Mouse (Mus musculus) kidney, adult 2 months (tissue): ENCODE results near the gene Tas2r103.

ENCODE experiments used
- CTCF ChIP-seq: fragments of 200-500 bp; conservative IDR thresholded peaks from 2 replicates; pipeline ENCODE4 v1.5.1; 2011; ENCODE audit warnings: low read depth, mild to moderate bottlenecking, control low read depth, low read length, moderate library complexity, mixed read lengths; ENCODE audit not compliant: insufficient read depth, insufficient read length
- POLR2A ChIP-seq: fragments of 200-500 bp; IDR thresholded peaks from one replicate; pipeline ENCODE4 v1.6.1; 2011; ENCODE audit warnings: low read depth, low read length, control low read depth

DNA sequence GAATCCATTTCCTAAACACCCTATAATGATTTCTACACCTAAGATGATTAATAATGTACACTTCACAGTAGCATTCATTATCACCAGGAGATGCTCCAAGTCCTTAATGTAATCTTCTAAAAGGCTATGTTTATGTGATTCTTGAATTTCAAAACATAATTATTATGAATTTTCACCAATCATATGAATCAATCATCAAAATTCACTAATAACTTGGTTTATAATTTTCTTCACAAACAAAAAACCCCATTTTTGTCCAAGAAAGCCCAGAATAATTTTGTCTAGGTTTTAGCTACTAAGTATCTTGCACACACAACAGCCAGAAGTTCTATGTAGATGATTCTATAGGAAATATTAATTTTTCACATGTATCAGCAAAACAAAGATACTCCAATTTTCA lies 18.8 kb upstream of the Tas2r103 start, which contains the start of gene Tas2r140:
- TF ChIP-seq POLR2A = no peak
- no peak for TF ChIP-seq CTCF
